Comparison of ENCODE assay signal across 13 mouse cellular contexts in the genomic region with DNA sequence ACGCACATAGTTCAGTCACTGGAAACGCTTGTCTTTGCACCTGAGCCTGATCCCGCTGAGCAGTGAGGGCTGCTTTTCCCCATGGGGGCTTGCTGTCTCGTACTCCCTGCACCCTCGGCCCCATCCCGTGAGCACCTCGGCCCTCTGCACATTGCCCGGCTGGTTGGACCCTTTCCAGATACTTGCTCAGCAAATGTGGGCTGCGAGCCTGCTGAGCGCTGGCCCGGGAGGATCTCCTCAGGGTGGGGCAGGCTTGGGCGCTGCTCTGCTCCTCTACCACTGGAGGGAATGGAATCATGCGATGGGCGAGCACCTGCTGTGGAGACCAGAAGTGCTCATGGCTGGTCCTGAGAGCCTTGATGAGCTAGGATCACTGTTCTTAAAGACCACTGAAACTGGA. TPM values are rescaled to one million over a fixed set of nuclear protein-coding genes. Genes with fewer than 3 reads are reported as not detected.
DNase-seq lines count a peak whose midpoint lies in the region; ATAC-seq and TF ChIP-seq lines count a peak whose summit lies in the region.
"Had no signal": no experiment of that assay in that cellular context is flagged by ENCODE, and none has a peak within 500 bp of the region (broad histone marks: within the 10 kb centered on the region; RNA-seq: fewer than 3 reads in every experiment).

No protein-coding gene starts in this region.

- H3K4me1 ChIP-seq in liver, postnatal 0 days (ENCODE audit: insufficient read depth) = no peaks in the 10 kb centered on the region
- H3K4me1 ChIP-seq: midbrain, embryonic 12.5 days had no signal

- no peak for ATAC-seq in liver, postnatal 0 days

- H3K9ac ChIP-seq in liver, postnatal 0 days (replicated peaks) = no peak overlapping the region
- H3K9ac ChIP-seq: midbrain, embryonic 12.5 days had no signal

- H3K36me3 ChIP-seq in liver, postnatal 0 days (replicated peaks; ENCODE audit: insufficient read depth, low read length) = peaks cover 19% of the 10 kb centered on the region

- no peak overlapping the region for H3K4me2 ChIP-seq in liver, postnatal 0 days (ENCODE audit: low read depth, low read length)
- H3K4me2 ChIP-seq: liver, embryonic 11.5 days; midbrain, embryonic 12.5 days had no signal

- no peak overlapping the region for H3K27ac ChIP-seq in liver, postnatal 0 days (ENCODE audit: low read depth)
- H3K27ac ChIP-seq in left cerebral cortex, adult 2 months = no peak overlapping the region
- H3K27ac ChIP-seq: midbrain, embryonic 12.5 days had no signal

- H3K4me3 ChIP-seq in liver, postnatal 0 days (ENCODE audit: low read depth, low read length) = no peak overlapping the region
- H3K4me3 ChIP-seq in left cerebral cortex, adult 2 months = no peak overlapping the region
- H3K4me3 ChIP-seq: midbrain, embryonic 12.5 days had no signal

- no peaks in the 10 kb centered on the region for H3K9me3 ChIP-seq in liver, postnatal 0 days (ENCODE audit: low read length)
- H3K9me3 ChIP-seq: midbrain, embryonic 12.5 days had no signal

- no peak for TF ChIP-seq CTCF in liver, postnatal 0 days (IDR thresholded peaks at IDR 0.05; ENCODE audit: low read depth)
- TF ChIP-seq CTCF in left cerebral cortex, adult 2 months (IDR thresholded peaks at IDR 0.05) = no peak

- no peak for TF ChIP-seq EP300 in liver, postnatal 0 days (IDR thresholded peaks at IDR 0.05; ENCODE audit: low read depth)

- intact Hi-C loops in left cerebral cortex, adult 2 months (cut with DNase I) = no loop called here

- DNase-seq in heart, adult 11 months = peak; percentile 95
- no peak for DNase-seq in heart, adult 8-10 months (ENCODE audit: low spot score)
- DNase-seq in liver, postnatal 0 days = peak; percentile 46
- DNase-seq in liver = no peak
- peak; percentile 75 for DNase-seq in gastrocnemius, postnatal 25 days
- peak; percentile 68 to 83 for DNase-seq in kidney, postnatal 4 days
- DNase-seq in left cerebral cortex, adult 11 months (ENCODE audit: low spot score) = no peak
- no peak for DNase-seq in left cerebral cortex, adult 2 months (ENCODE audit: extremely low spot score in 1 of 2, low spot score in 2 of 2)
- DNase-seq: cerebellum, postnatal 14 days; lung, postnatal 14 days; right cerebral cortex, postnatal 4 days had no signal

- 70% methylated on average over 14 of the region's 14 CpGs for WGBS in liver, postnatal 0 days (ENCODE audit: insufficient replicate concordance)

- no peaks in the 10 kb centered on the region for H3K27me3 ChIP-seq in liver, postnatal 0 days (ENCODE audit: insufficient read depth, low read length)
- H3K27me3 ChIP-seq: midbrain, embryonic 12.5 days had no signal

RNA-seq across cellular contexts. Expression of gene Grasp, which starts 11.6 kb away (rescaled TPM):
- total RNA-seq in heart, adult 8-10 months (2022) = 10 to 100 TPM in 1 of 4 experiments, 1 to 10 TPM in 3; 7.6 to 10.2 (median 9.5) TPM
- 0.35 and 0.54 TPM in 2 replicates for polyA plus RNA-seq in liver, postnatal 0 days (2015; fragmentation: Nextera tagmentation; extraction: Ambion mirVana)
- total RNA-seq in gastrocnemius, postnatal 25 days (2021) = 1 to 10 TPM; 4.3 to 5.7 TPM
- 100 to 1,000 TPM in 1 of 2 experiments, 10 to 100 TPM in 1; 89.7 to 107 TPM for total RNA-seq in left cerebral cortex, adult 2 months (2021)

RNA-seq across cellular contexts. Expression of gene Acvr1b, which starts 38.6 kb away (rescaled TPM):
- 10 to 100 TPM; 12.1 to 14.7 (median 13.9) TPM for total RNA-seq in heart, adult 8-10 months (2022)
- polyA plus RNA-seq in liver, postnatal 0 days (2015; fragmentation: Nextera tagmentation; extraction: Ambion mirVana) = 2.2 TPM in 2 replicates
- total RNA-seq in gastrocnemius, postnatal 25 days (2021) = 10 to 100 TPM; 23.0 to 34.4 TPM
- total RNA-seq in left cerebral cortex, adult 2 months (2021) = 100 to 1,000 TPM; 102 to 114 TPM

RNA-seq across cellular contexts. Expression of gene Nr4a1, which starts 41.6 kb away (rescaled TPM):
- 10 to 100 TPM in 3 of 4 experiments, 1 to 10 TPM in 1; 7.0 to 23.9 (median 12.6) TPM for total RNA-seq in heart, adult 8-10 months (2022)
- polyA plus RNA-seq in liver, postnatal 0 days (2015; fragmentation: Nextera tagmentation; extraction: Ambion mirVana) = 0.96 and 1.1 TPM in 2 replicates
- 10 to 100 TPM; 52.2 to 90.7 TPM for total RNA-seq in gastrocnemius, postnatal 25 days (2021)
- total RNA-seq in left cerebral cortex, adult 2 months (2021) = 100 to 1,000 TPM; 155 to 210 TPM

Comparison
In these comparisons a context has a peak if more than half of its experiments do, and no peak if none do; other contexts are left out.
1. DNase-seq: peak in heart, adult 11 months (single experiment), liver, postnatal 0 days (single experiment), gastrocnemius, postnatal 25 days (single experiment) and kidney, postnatal 4 days (2 of 2); none in heart, adult 8-10 months (single experiment), liver (single experiment), left cerebral cortex, adult 11 months (single experiment) and left cerebral cortex, adult 2 months (0 of 2).
2. RNA of gene Grasp, which starts 11.6 kb away (total RNA-seq): 89.7 to 107 TPM in left cerebral cortex, adult 2 months; 7.6 to 10.2 TPM in heart, adult 8-10 months and 4.3 to 5.7 TPM in gastrocnemius, postnatal 25 days; every median in the first group is over 4 times any median in the second.